Mouse (Mus musculus) embryonic facial prominence, embryonic 15.5 days (tissue): Measurements from ENCODE around the gene Mgll. TPM values are rescaled to one million over a fixed set of nuclear protein-coding genes. Genes with fewer than 3 reads are reported as not detected.

Source experiments
- ATAC-seq: fragments of 200-750 bp; cut with Nextera tagmentation; 2 replicates; pipeline ENCODE4 v1.8.0; 2017; ENCODE audit warnings: low read depth, moderate TSS enrichment; ENCODE audit not compliant: insufficient number of reproducible peaks, low FRiP score, low TSS enrichment
- H3K27ac ChIP-seq: fragments of 300-500 bp; sonication (generic); replicated peaks from 2 replicates; pipeline ENCODE4 v1.5.1; 2015; ENCODE audit warnings: mild to moderate bottlenecking, inconsistent platforms
- H3K27me3 ChIP-seq: fragments of 300-500 bp; sonication (generic); 2 replicates; pipeline ENCODE4 v1.6.1; 2015; ENCODE audit warnings: inconsistent platforms
- H3K36me3 ChIP-seq: fragments of 300-500 bp; sonication (generic); 2 replicates; pipeline ENCODE4 v1.6.1; 2015; ENCODE audit warnings: mild to moderate bottlenecking, inconsistent platforms
- H3K4me1 ChIP-seq: fragments of 300-500 bp; sonication (generic); 2 replicates; pipeline ENCODE4 v1.6.1; 2015; ENCODE audit warnings: inconsistent platforms
- H3K4me2 ChIP-seq: fragments of 300-500 bp; sonication (generic); replicated peaks from 2 replicates; pipeline ENCODE4 v1.6.1; 2015; ENCODE audit warnings: mild to moderate bottlenecking, inconsistent platforms
- H3K4me3 ChIP-seq: fragments of 300-500 bp; sonication (generic); replicated peaks from 2 replicates; pipeline ENCODE4 v1.5.1; 2015; ENCODE audit warnings: mild to moderate bottlenecking, inconsistent platforms
- H3K9ac ChIP-seq: fragments of 300-500 bp; sonication (generic); 2 replicates; pipeline ENCODE4 v1.6.1; 2015; ENCODE audit warnings: inconsistent platforms
- H3K9me3 ChIP-seq: fragments of 300-500 bp; sonication (generic); replicated peaks from 2 replicates; pipeline ENCODE4 v1.6.1; 2016; ENCODE audit warnings: inconsistent platforms
- WGBS: fragments of 180-500 bp; shearing (Covaris S2); methylation state at CpG from one replicate; pipeline ENCODE4 v1.1.7; 2015; 5-methylcytosine and 5-hydroxymethylcytosine counted together
- polyA plus RNA-seq: library from polyadenylated mRNA; unstranded; fragments of >200 nt; fragmentation: Nextera tagmentation; extraction: Ambion mirVana; gene quantifications from 2 replicates; pipeline ENCODE4 v1.2.1, GENCODE M21; 2015

Gene Mgll
- polyA plus RNA-seq, 1 experiment from 2014 or later = 28.7 TPM

GRCm38 (mm10) chr6:88776964-88777363 lies 52.8 kb downstream of the Mgll start:
- Histone ChIP-seq H3K27ac (no peak overlapping the region), H3K4me2 (no peak overlapping the region), H3K36me3 (no peaks in the 10 kb centered on the region), H3K9ac (no peak overlapping the region), H3K4me3 (no peak overlapping the region), H3K9me3 (no peaks in the 10 kb centered on the region), H3K27me3 (no peaks in the 10 kb centered on the region), H3K4me1 (peaks cover 48% of the 10 kb centered on the region)
- WGBS = 69% methylated on average over 8 of the region's 8 CpGs
- no peak for ATAC-seq

- no peaks in the 10 kb centered on the region for H3K36me3 ChIP-seq
- no peak overlapping the region for H3K4me3 ChIP-seq
- ATAC-seq = no peak
- H3K9ac ChIP-seq = no peak overlapping the region
- H3K4me2 ChIP-seq = no peak overlapping the region
- peaks cover 36% of the 10 kb centered on the region for H3K4me1 ChIP-seq
- H3K27ac ChIP-seq = no peak overlapping the region
- WGBS = 42% methylated on average over 8 of the region's 8 CpGs
- no peaks in the 10 kb centered on the region for H3K9me3 ChIP-seq
- no peaks in the 10 kb centered on the region for H3K27me3 ChIP-seq
These were observed 54.0 kb downstream of the Mgll start for GRCm38 (mm10) chr6:88778047-88778688.

- no peak overlapping the region for H3K4me3 ChIP-seq
- H3K4me2 ChIP-seq = no peak overlapping the region
- WGBS = 64% methylated on average over 5 of the region's 5 CpGs
- H3K9ac ChIP-seq = no peak overlapping the region
- no peaks in the 10 kb centered on the region for H3K27me3 ChIP-seq
- no peak for ATAC-seq
- no peaks in the 10 kb centered on the region for H3K36me3 ChIP-seq
- no peak overlapping the region for H3K27ac ChIP-seq
- H3K4me1 ChIP-seq = peaks cover 39% of the 10 kb centered on the region
- H3K9me3 ChIP-seq = no peaks in the 10 kb centered on the region
These were observed 55.5 kb downstream of the Mgll start for GRCm38 (mm10) chr6:88779755-88780154.

- H3K4me3 ChIP-seq = no peak overlapping the region
- peaks cover 41% of the 10 kb centered on the region for H3K4me1 ChIP-seq
- H3K36me3 ChIP-seq = no peaks in the 10 kb centered on the region
- WGBS = 59% methylated on average over 4 of the region's 4 CpGs
- no peaks in the 10 kb centered on the region for H3K27me3 ChIP-seq
- no peaks in the 10 kb centered on the region for H3K9me3 ChIP-seq
- no peak overlapping the region for H3K27ac ChIP-seq
- H3K4me2 ChIP-seq = no peak overlapping the region
- no peak for ATAC-seq
- no peak overlapping the region for H3K9ac ChIP-seq
These were observed 57.7 kb downstream of the Mgll start for GRCm38 (mm10) chr6:88781919-88782318.

GRCm38 (mm10) chr6:88782981-88783397 lies 58.8 kb downstream of the Mgll start:
- H3K9me3 ChIP-seq = no peaks in the 10 kb centered on the region
- H3K4me1 ChIP-seq = peaks cover 48% of the 10 kb centered on the region
- H3K4me3 ChIP-seq = no peak overlapping the region
- H3K36me3 ChIP-seq = no peaks in the 10 kb centered on the region
- H3K27me3 ChIP-seq = no peaks in the 10 kb centered on the region
- H3K27ac ChIP-seq = no peak overlapping the region
- WGBS = 54% methylated on average over 4 of the region's 4 CpGs
- ATAC-seq = no peak
- no peak overlapping the region for H3K9ac ChIP-seq
- no peak overlapping the region for H3K4me2 ChIP-seq

- no peak for ATAC-seq
- H3K27ac ChIP-seq = peak overlapping the region; percentile 66
- no peaks in the 10 kb centered on the region for H3K36me3 ChIP-seq
- no peaks in the 10 kb centered on the region for H3K27me3 ChIP-seq
- WGBS = 44% methylated on average over 7 of the region's 7 CpGs
- H3K9ac ChIP-seq = no peak overlapping the region
- no peaks in the 10 kb centered on the region for H3K9me3 ChIP-seq
- H3K4me3 ChIP-seq = no peak overlapping the region
- H3K4me2 ChIP-seq = no peak overlapping the region
- peaks cover 49% of the 10 kb centered on the region for H3K4me1 ChIP-seq
These were observed 60.5 kb downstream of the Mgll start for GRCm38 (mm10) chr6:88784691-88785173.

GRCm38 (mm10) chr6:88785331-88785730 lies 61.1 kb downstream of the Mgll start:
- Histone ChIP-seq H3K4me1 (peaks cover 51% of the 10 kb centered on the region), H3K4me3 (no peak overlapping the region), H3K4me2 (no peak overlapping the region), H3K9ac (no peak overlapping the region), H3K36me3 (no peaks in the 10 kb centered on the region), H3K27ac (peak overlapping the region; percentile 66), H3K27me3 (no peaks in the 10 kb centered on the region), H3K9me3 (no peaks in the 10 kb centered on the region)
- ATAC-seq = no peak
- 35% methylated on average over 5 of the region's 5 CpGs for WGBS

- no peak for ATAC-seq
- Histone ChIP-seq H3K36me3 (no peaks in the 10 kb centered on the region), H3K9me3 (no peaks in the 10 kb centered on the region), H3K4me1 (peaks cover 51% of the 10 kb centered on the region), H3K4me2 (no peak overlapping the region), H3K4me3 (no peak overlapping the region), H3K27ac (no peak overlapping the region), H3K27me3 (no peaks in the 10 kb centered on the region), H3K9ac (no peak overlapping the region)
- 63% methylated on average over 10 of the region's 10 CpGs for WGBS
These were observed 61.8 kb downstream of the Mgll start for GRCm38 (mm10) chr6:88785781-88786542.

- H3K4me2 ChIP-seq = no peak overlapping the region
- H3K9me3 ChIP-seq = no peaks in the 10 kb centered on the region
- ATAC-seq = no peak
- no peak overlapping the region for H3K4me3 ChIP-seq
- no peak overlapping the region for H3K9ac ChIP-seq
- peak overlapping the region; percentile 51; the same call in 1 of the 2 replicates for H3K27ac ChIP-seq
- no peaks in the 10 kb centered on the region for H3K27me3 ChIP-seq
- H3K4me1 ChIP-seq = peaks cover 51% of the 10 kb centered on the region
- no peaks in the 10 kb centered on the region for H3K36me3 ChIP-seq
- WGBS = 69% methylated on average over 15 of the region's 15 CpGs
These were observed 62.7 kb downstream of the Mgll start for GRCm38 (mm10) chr6:88786732-88787445.

GRCm38 (mm10) chr6:88787496-88787895 lies 63.3 kb downstream of the Mgll start:
- ATAC-seq = no peak
- H3K4me1 ChIP-seq = peaks cover 54% of the 10 kb centered on the region
- H3K9me3 ChIP-seq = no peaks in the 10 kb centered on the region
- H3K9ac ChIP-seq = no peak overlapping the region
- WGBS = 40% methylated on average over 14 of the region's 14 CpGs
- H3K36me3 ChIP-seq = no peaks in the 10 kb centered on the region
- no peaks in the 10 kb centered on the region for H3K27me3 ChIP-seq
- H3K27ac ChIP-seq = peak overlapping the region; percentile 51; the same call in 1 of the 2 replicates
- H3K4me3 ChIP-seq = no peak overlapping the region
- H3K4me2 ChIP-seq = 0 out of 2 replicates have a peak overlapping the region, but pooled peaks have one; percentile 4

- H3K4me2 ChIP-seq = no peak overlapping the region
- H3K4me1 ChIP-seq = peaks cover 61% of the 10 kb centered on the region
- no peaks in the 10 kb centered on the region for H3K36me3 ChIP-seq
These were observed 64.0 kb downstream of the Mgll start for GRCm38 (mm10) chr6:88788219-88788618.

More at GRCm38 (mm10) chr6:88788219-88788618, 64.0 kb downstream of the Mgll start:
- no peak for ATAC-seq
- no peaks in the 10 kb centered on the region for H3K27me3 ChIP-seq
- H3K4me3 ChIP-seq = no peak overlapping the region
- WGBS = 55% methylated on average over 11 of the region's 11 CpGs
- H3K9ac ChIP-seq = no peak overlapping the region
- H3K27ac ChIP-seq = no peak overlapping the region
- H3K9me3 ChIP-seq = no peaks in the 10 kb centered on the region
